Mouse (Mus musculus) embryonic facial prominence, embryonic 14.5 days (tissue): Measurements from ENCODE around the gene Nwd2. TPM values are rescaled to one million over a fixed set of nuclear protein-coding genes. Genes with fewer than 3 reads are reported as not detected.

Experiments
- ATAC-seq: fragments of 200-750 bp; cut with Nextera tagmentation; 2 replicates; pipeline ENCODE4 v1.8.0; 2017; ENCODE audit warnings: low read depth, moderate number of reproducible peaks, moderate TSS enrichment
- DNase-seq: peaks from one replicate; pipeline ENCODE4 v3.0.0-alpha.2; 2015; ENCODE audit warnings: low spot score
- H3K27ac ChIP-seq: fragments of 300-500 bp; sonication (generic); replicated peaks from 2 replicates; pipeline ENCODE4 v1.5.1; 2014; ENCODE audit warnings: low read depth, mild to moderate bottlenecking, low read length, moderate library complexity
- H3K27me3 ChIP-seq: fragments of 300-500 bp; sonication (generic); replicated peaks from 2 replicates; pipeline ENCODE4 v1.6.1; 2014; ENCODE audit warnings: low read length; ENCODE audit not compliant: control insufficient read depth, insufficient read depth
- H3K36me3 ChIP-seq: fragments of 300-500 bp; sonication (generic); 2 replicates; pipeline ENCODE4 v1.6.1; 2014; ENCODE audit warnings: low read length, mixed read lengths; ENCODE audit not compliant: control insufficient read depth, insufficient read depth
- H3K4me1 ChIP-seq: fragments of 300-500 bp; sonication (generic); 2 replicates; pipeline ENCODE4 v1.6.1; 2014; ENCODE audit warnings: antibody characterized with exemption, low read length; ENCODE audit not compliant: control insufficient read depth, insufficient read depth
- H3K4me2 ChIP-seq: fragments of 300-500 bp; sonication (generic); 2 replicates; pipeline ENCODE4 v1.6.1; 2014; ENCODE audit warnings: low read depth, mild to moderate bottlenecking, low read length, moderate library complexity, mixed read lengths
- H3K4me3 ChIP-seq: fragments of 300-500 bp; sonication (generic); 2 replicates; pipeline ENCODE4 v1.5.1; 2014; ENCODE audit warnings: low read depth, mild to moderate bottlenecking, low read length
- H3K9ac ChIP-seq: fragments of 300-500 bp; sonication (generic); 2 replicates; pipeline ENCODE4 v1.6.1; 2014; ENCODE audit warnings: low read depth, mild to moderate bottlenecking, low read length, moderate library complexity, mixed read lengths
- H3K9me3 ChIP-seq: fragments of 300-500 bp; sonication (generic); 2 replicates; pipeline ENCODE4 v1.6.1; 2016; ENCODE audit warnings: low read length; ENCODE audit not compliant: control insufficient read depth
- WGBS: fragments of 180-500 bp; shearing (Covaris S2); extraction: QIAGEN DNeasy Blood & Tissue Kit; methylation state at CpG from one replicate; pipeline ENCODE4 v1.1.7; 2014; 5-methylcytosine and 5-hydroxymethylcytosine counted together
- polyA plus RNA-seq: library from polyadenylated mRNA; unstranded; fragments of >200 nt; fragmentation: Nextera tagmentation; extraction: Ambion mirVana; gene quantifications from 2 replicates; pipeline ENCODE4 v1.2.1, GENCODE M21; 2014

Gene Nwd2
- polyA plus RNA-seq, 1 experiment from 2014 or later: 1.5 TPM

- Histone ChIP-seq H3K4me2 (peak overlapping the region; percentile 86), H3K4me1 (no peaks in the 10 kb centered on the region; the same call in 1 of the 2 replicates), H3K27me3 (peaks cover 52% of the 10 kb centered on the region), H3K27ac (no peak overlapping the region), H3K9me3 (no peaks in the 10 kb centered on the region), H3K36me3 (no peaks in the 10 kb centered on the region), H3K4me3 (peak overlapping the region; percentile 48), H3K9ac (peak overlapping the region; percentile 51)
- peak; percentile 18; the same call in 1 of the 2 replicates for ATAC-seq
- DNase-seq: peak; percentile 13
- under 1% methylated on average over 56 of the region's 83 CpGs for WGBS
These were observed 897 bp downstream of the Nwd2 start for GRCm38 (mm10) chr5:63649533-63650464.

GRCm38 (mm10) chr5:63651813-63652212 is 2.9 kb downstream of the Nwd2 start:
- H3K4me2 ChIP-seq: no peak overlapping the region
- no peak for ATAC-seq
- peaks cover 52% of the 10 kb centered on the region for H3K27me3 ChIP-seq
- no peak overlapping the region for H3K27ac ChIP-seq
- no peak for DNase-seq
- no peak overlapping the region for H3K9ac ChIP-seq
- H3K4me3 ChIP-seq: no peak overlapping the region
- no peaks in the 10 kb centered on the region; the same call in 1 of the 2 replicates for H3K4me1 ChIP-seq
- no peaks in the 10 kb centered on the region for H3K9me3 ChIP-seq
- no peaks in the 10 kb centered on the region for H3K36me3 ChIP-seq

GRCm38 (mm10) chr5:63652705-63653104 is 3.8 kb downstream of the Nwd2 start:
- no peak overlapping the region for H3K9ac ChIP-seq
- H3K36me3 ChIP-seq: no peaks in the 10 kb centered on the region
- H3K4me1 ChIP-seq: no peaks in the 10 kb centered on the region; the same call in 1 of the 2 replicates
- H3K4me2 ChIP-seq: no peak overlapping the region
- H3K27ac ChIP-seq: no peak overlapping the region
- no peak for ATAC-seq
- 83% methylated on average over 2 of the region's 2 CpGs for WGBS
- no peak overlapping the region for H3K4me3 ChIP-seq
- peaks cover 47% of the 10 kb centered on the region for H3K27me3 ChIP-seq
- no peak for DNase-seq
- H3K9me3 ChIP-seq: no peaks in the 10 kb centered on the region

- no peak overlapping the region for H3K9ac ChIP-seq
- H3K36me3 ChIP-seq: no peaks in the 10 kb centered on the region
- H3K27me3 ChIP-seq: no peaks in the 10 kb centered on the region
- H3K4me1 ChIP-seq: no peaks in the 10 kb centered on the region
- no peak overlapping the region for H3K4me3 ChIP-seq
- 88% methylated on average over 5 of the region's 5 CpGs for WGBS
- H3K27ac ChIP-seq: no peak overlapping the region
- no peak for ATAC-seq
- no peaks in the 10 kb centered on the region for H3K9me3 ChIP-seq
- no peak for DNase-seq
- no peak overlapping the region for H3K4me2 ChIP-seq
These were observed 18.0 kb downstream of the Nwd2 start for GRCm38 (mm10) chr5:63666884-63667283.

GRCm38 (mm10) chr5:63675934-63676333 is 27.0 kb downstream of the Nwd2 start:
- Histone ChIP-seq H3K9me3 (no peaks in the 10 kb centered on the region), H3K4me3 (no peak overlapping the region), H3K4me1 (no peaks in the 10 kb centered on the region), H3K4me2 (no peak overlapping the region), H3K27ac (no peak overlapping the region), H3K36me3 (no peaks in the 10 kb centered on the region), H3K9ac (no peak overlapping the region), H3K27me3 (no peaks in the 10 kb centered on the region)
- DNase-seq (no peak), ATAC-seq (no peak)
- WGBS: 86% methylated on average over 2 of the region's 2 CpGs

- Histone ChIP-seq H3K4me3 (no peak overlapping the region), H3K4me2 (no peak overlapping the region), H3K27ac (no peak overlapping the region), H3K4me1 (no peaks in the 10 kb centered on the region), H3K27me3 (no peaks in the 10 kb centered on the region), H3K36me3 (no peaks in the 10 kb centered on the region), H3K9ac (no peak overlapping the region), H3K9me3 (no peaks in the 10 kb centered on the region)
- DNase-seq (peak; percentile 73), ATAC-seq (no peak)
- WGBS: 75% methylated on average over 1 of the region's 1 CpGs
These were observed 40.2 kb downstream of the Nwd2 start for GRCm38 (mm10) chr5:63689084-63689483.

GRCm38 (mm10) chr5:63696784-63697183 is 47.9 kb downstream of the Nwd2 start:
- Histone ChIP-seq H3K36me3 (no peaks in the 10 kb centered on the region), H3K4me1 (no peaks in the 10 kb centered on the region), H3K27me3 (no peaks in the 10 kb centered on the region), H3K27ac (no peak overlapping the region), H3K4me2 (no peak overlapping the region), H3K9ac (no peak overlapping the region), H3K9me3 (no peaks in the 10 kb centered on the region), H3K4me3 (no peak overlapping the region)
- ATAC-seq (0 out of 2 replicates have a peak, but pooled peaks have one; percentile 12), DNase-seq (no peak)
- WGBS: 79% methylated on average over 2 of the region's 2 CpGs

- Histone ChIP-seq H3K27me3 (no peaks in the 10 kb centered on the region), H3K9ac (no peak overlapping the region), H3K9me3 (no peaks in the 10 kb centered on the region), H3K4me3 (no peak overlapping the region), H3K4me1 (no peaks in the 10 kb centered on the region), H3K27ac (no peak overlapping the region), H3K36me3 (no peaks in the 10 kb centered on the region), H3K4me2 (no peak overlapping the region)
- no peak for ATAC-seq
- WGBS: 68% methylated on average over 5 of the region's 5 CpGs
- DNase-seq: no peak
These were observed 48.3 kb downstream of the Nwd2 start for GRCm38 (mm10) chr5:63697196-63697595.

GRCm38 (mm10) chr5:63728955-63729354 is 80.1 kb downstream of the Nwd2 start:
- H3K27me3 ChIP-seq: no peaks in the 10 kb centered on the region
- H3K9me3 ChIP-seq: no peaks in the 10 kb centered on the region
- no peaks in the 10 kb centered on the region for H3K4me1 ChIP-seq
- no peak overlapping the region for H3K4me3 ChIP-seq
- ATAC-seq (no peak), DNase-seq (no peak)
- H3K4me2 ChIP-seq: no peak overlapping the region
- 74% methylated on average over 3 of the region's 3 CpGs for WGBS
- no peak overlapping the region for H3K9ac ChIP-seq
- no peak overlapping the region for H3K27ac ChIP-seq
- no peaks in the 10 kb centered on the region for H3K36me3 ChIP-seq
